Comparison of ENCODE assay signal across 27 mouse cellular contexts in the genomic region with DNA sequence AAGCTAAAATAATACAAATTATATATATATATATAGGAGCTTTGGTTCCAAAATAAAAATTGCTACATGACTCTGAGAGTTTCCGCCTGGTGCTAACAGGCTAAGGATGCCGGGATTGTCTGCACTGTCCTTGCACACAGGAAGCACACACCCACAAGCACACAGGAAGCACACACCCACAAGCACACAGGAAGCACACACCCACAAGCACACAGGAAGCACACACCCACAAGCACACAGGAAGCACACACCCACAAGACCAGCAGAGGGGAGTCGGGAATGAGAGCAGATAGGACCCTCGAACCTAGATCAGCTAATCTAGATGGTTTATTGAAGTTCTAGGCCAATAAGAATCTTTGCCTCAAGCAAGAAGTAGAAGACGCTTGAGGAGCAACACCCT.
A peak's percentile ranks its signal among the peaks of the same experiment; 100 is the strongest.
DNase-seq lines count a peak whose midpoint lies in the region; ATAC-seq and TF ChIP-seq lines count a peak whose summit lies in the region.
"Had no signal": no experiment of that assay in that cellular context is flagged by ENCODE, and none has a peak within 500 bp of the region (broad histone marks: within the 10 kb centered on the region; RNA-seq: fewer than 3 reads in every experiment).

No protein-coding gene starts in this region.

- H3K36me3 ChIP-seq in stomach, embryonic 15.5 days, result no peaks in the 10 kb centered on the region
- H3K36me3 ChIP-seq in stomach, postnatal 0 days (ENCODE audit: control insufficient read depth, insufficient read depth, low read length), result no peaks in the 10 kb centered on the region
- H3K36me3 ChIP-seq in forebrain, embryonic 16.5 days (ENCODE audit: control insufficient read depth, insufficient read depth), result no peaks in the 10 kb centered on the region
- H3K36me3 ChIP-seq: embryonic facial prominence, embryonic 12.5 days; heart, embryonic 15.5 days; hindbrain, embryonic 13.5 days; limb, embryonic 13.5 days; lung, embryonic 15.5 days; midbrain, embryonic 12.5 days; neural tube, embryonic 13.5 days had no signal

- TF ChIP-seq EP300 in stomach, postnatal 0 days (optimal IDR thresholded peaks at IDR 0.05), result no peak

- no peak for DNase-seq in stomach, postnatal 0 days (ENCODE audit: low spot score)
- DNase-seq in ovary, postnatal 10 days (ENCODE audit: low spot score), result no peak
- DNase-seq: adrenal gland, postnatal 25 days; cerebellum, adult 11-12 months; cerebellum, postnatal 25 days; embryo, embryonic 11 days; gastrocnemius, adult 2 months; kidney, adult 8-10 months; kidney, postnatal 4 days; retina, postnatal 1 day; right cerebral cortex, postnatal 14 days had no signal

- H3K9me3 ChIP-seq in stomach, embryonic 15.5 days, result no peaks in the 10 kb centered on the region
- H3K9me3 ChIP-seq in stomach, postnatal 0 days (ENCODE audit: control insufficient read depth, low read length), result no peaks in the 10 kb centered on the region
- no peaks in the 10 kb centered on the region for H3K9me3 ChIP-seq in forebrain, embryonic 16.5 days (ENCODE audit: control insufficient read depth, low read length)
- H3K9me3 ChIP-seq: embryonic facial prominence, embryonic 12.5 days; heart, embryonic 15.5 days; hindbrain, embryonic 13.5 days; lung, embryonic 15.5 days; midbrain, embryonic 12.5 days had no signal

- no peak overlapping the region for H3K4me2 ChIP-seq in stomach, embryonic 15.5 days
- H3K4me2 ChIP-seq in stomach, postnatal 0 days (replicated peaks; ENCODE audit: low read depth), result no peak overlapping the region
- no peak overlapping the region for H3K4me2 ChIP-seq in forebrain, embryonic 16.5 days (ENCODE audit: low read length)
- H3K4me2 ChIP-seq: embryonic facial prominence, embryonic 12.5 days; heart, embryonic 15.5 days; hindbrain, embryonic 13.5 days; limb, embryonic 13.5 days; liver, embryonic 11.5 days; lung, embryonic 15.5 days; midbrain, embryonic 12.5 days; neural tube, embryonic 13.5 days had no signal

- 78% methylated on average over 5 of the region's 5 CpGs for WGBS in stomach, embryonic 15.5 days
- WGBS in stomach, postnatal 0 days, result 83% methylated on average over 5 of the region's 5 CpGs
- 94% methylated on average over 5 of the region's 5 CpGs for WGBS in forebrain, embryonic 16.5 days

- 0 out of 2 replicates have a peak, but pooled peaks cover 13% of the 10 kb centered on the region for H3K4me1 ChIP-seq in stomach, embryonic 15.5 days
- H3K4me1 ChIP-seq in stomach, postnatal 0 days (replicated peaks; ENCODE audit: control insufficient read depth, insufficient read depth), result no peaks in the 10 kb centered on the region
- H3K4me1 ChIP-seq in forebrain, embryonic 16.5 days (replicated peaks; ENCODE audit: control insufficient read depth, insufficient read depth, low read length), result 0 out of 2 replicates have a peak, but pooled peaks cover 2% of the 10 kb centered on the region

- H3K4me3 ChIP-seq in stomach, embryonic 15.5 days (replicated peaks), result no peak overlapping the region
- H3K4me3 ChIP-seq in stomach, postnatal 0 days (ENCODE audit: low read depth, low read length), result no peak overlapping the region
- H3K4me3 ChIP-seq in forebrain, embryonic 16.5 days (replicated peaks; ENCODE audit: low read length), result no peak overlapping the region
- H3K4me3 ChIP-seq: embryonic facial prominence, embryonic 12.5 days; gastrocnemius, adult 2 months; heart, embryonic 15.5 days; hindbrain, embryonic 13.5 days; limb, embryonic 13.5 days; lung, embryonic 15.5 days; megakaryocyte, embryonic 14.5 days; midbrain, embryonic 12.5 days; neural tube, embryonic 13.5 days had no signal

- no peak overlapping the region for H3K9ac ChIP-seq in stomach, embryonic 15.5 days
- no peak overlapping the region for H3K9ac ChIP-seq in stomach, postnatal 0 days (ENCODE audit: low read length)
- no peak overlapping the region for H3K9ac ChIP-seq in forebrain, embryonic 16.5 days (replicated peaks; ENCODE audit: low read depth, low read length)
- H3K9ac ChIP-seq: embryonic facial prominence, embryonic 12.5 days; heart, embryonic 15.5 days; hindbrain, embryonic 13.5 days; limb, embryonic 13.5 days; lung, embryonic 15.5 days; midbrain, embryonic 12.5 days; neural tube, embryonic 13.5 days had no signal

- no peak for TF ChIP-seq CTCF in stomach, postnatal 0 days (IDR thresholded peaks at IDR 0.05; ENCODE audit: low read depth)

- no peaks in the 10 kb centered on the region for H3K27me3 ChIP-seq in stomach, embryonic 15.5 days (replicated peaks)
- H3K27me3 ChIP-seq in stomach, postnatal 0 days (ENCODE audit: control insufficient read depth, insufficient read depth, low read length), result 0 out of 2 replicates have a peak, but pooled peaks cover 4% of the 10 kb centered on the region
- H3K27me3 ChIP-seq in forebrain, embryonic 16.5 days (replicated peaks; ENCODE audit: control insufficient read depth, insufficient read depth, low read length), result no peaks in the 10 kb centered on the region
- H3K27me3 ChIP-seq: neural tube, embryonic 13.5 days had no signal

- no peak for ATAC-seq in stomach, embryonic 15.5 days (ENCODE audit: insufficient read depth, low FRiP score, low read depth)
- ATAC-seq in stomach, postnatal 0 days (ENCODE audit: low FRiP score, low TSS enrichment), result no peak
- peak; percentile 39 for ATAC-seq in CD4-positive, CD25-positive, alpha-beta regulatory T cell, adult 4 months
- ATAC-seq in common myeloid progenitor, adult 5-6 weeks (replicated peaks; ENCODE audit: low read depth, poor library complexity, severe bottlenecking), result peak; percentile 50; the same call in 1 of the 2 replicates
- 0 out of 2 replicates have a peak, but pooled peaks have one; percentile 53 for ATAC-seq in neutrophil, adult 5-6 weeks (ENCODE audit: extremely low read depth, insufficient number of reproducible peaks, low FRiP score, poor library complexity, severe bottlenecking)
- ATAC-seq in forebrain, embryonic 16.5 days, result no peak
- ATAC-seq: forebrain, embryonic 14.5 days had no signal

- peak overlapping the region; percentile 21; the same call in 1 of the 2 replicates for H3K27ac ChIP-seq in stomach, embryonic 15.5 days
- H3K27ac ChIP-seq in stomach, postnatal 0 days (replicated peaks), result no peak overlapping the region
- no peak overlapping the region for H3K27ac ChIP-seq in forebrain, embryonic 16.5 days (ENCODE audit: low read length)
- H3K27ac ChIP-seq: embryonic facial prominence, embryonic 12.5 days; gastrocnemius, adult 2 months; heart, embryonic 15.5 days; hindbrain, embryonic 13.5 days; kidney, postnatal 0 days; limb, embryonic 13.5 days; lung, embryonic 15.5 days; midbrain, embryonic 12.5 days; neural tube, embryonic 13.5 days had no signal

Comparison
In these comparisons a context has a peak if more than half of its experiments do, and no peak if none do; other contexts are left out.
1. ATAC-seq: peak in CD4-positive, CD25-positive, alpha-beta regulatory T cell, adult 4 months (single experiment), common myeloid progenitor, adult 5-6 weeks (single experiment) and neutrophil, adult 5-6 weeks (single experiment); none in stomach, embryonic 15.5 days (single experiment), stomach, postnatal 0 days (single experiment) and forebrain, embryonic 16.5 days (single experiment).